Mouse (Mus musculus) urinary bladder, postnatal 36 days (tissue): ENCODE data around the gene Golga2.

ENCODE experiments used
- DNase-seq, 2 experiments: peaks; one replicate each; pipeline ENCODE4 v3.0.0; 2022; ENCODE audit warnings: low spot score in 2 of 2, mixed read lengths in 1 of 2

Golga2 gene

DNA sequence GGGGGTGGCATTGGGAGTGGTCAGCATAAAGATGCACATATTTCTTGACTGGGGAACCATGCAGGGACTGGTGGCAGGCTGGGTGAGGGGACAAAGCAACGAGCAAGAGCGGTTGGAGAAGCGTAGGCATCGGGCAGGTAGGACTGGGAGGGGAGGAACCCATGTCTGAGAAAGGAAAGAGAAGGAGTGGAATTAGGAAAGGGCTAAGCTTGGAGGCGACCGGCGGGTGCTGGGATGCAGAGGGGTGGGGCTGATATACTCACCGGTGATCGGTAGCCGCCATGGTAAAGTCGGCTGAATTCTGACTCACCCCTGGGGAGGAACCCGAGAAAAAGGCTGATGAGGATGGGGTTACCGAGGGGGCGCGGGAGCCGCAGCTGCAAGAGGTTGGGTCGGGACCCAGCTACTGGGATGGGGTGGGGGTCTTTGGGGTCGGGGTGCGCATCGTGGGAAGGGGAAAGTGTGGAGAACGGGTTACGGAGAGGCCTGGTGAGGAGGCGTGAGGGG, at the start of gene Golga2:
Golga2 (plus strand) TSS at position 51 of the 507 bp plus-strand sequence.
- no peak for DNase-seq

DNA sequence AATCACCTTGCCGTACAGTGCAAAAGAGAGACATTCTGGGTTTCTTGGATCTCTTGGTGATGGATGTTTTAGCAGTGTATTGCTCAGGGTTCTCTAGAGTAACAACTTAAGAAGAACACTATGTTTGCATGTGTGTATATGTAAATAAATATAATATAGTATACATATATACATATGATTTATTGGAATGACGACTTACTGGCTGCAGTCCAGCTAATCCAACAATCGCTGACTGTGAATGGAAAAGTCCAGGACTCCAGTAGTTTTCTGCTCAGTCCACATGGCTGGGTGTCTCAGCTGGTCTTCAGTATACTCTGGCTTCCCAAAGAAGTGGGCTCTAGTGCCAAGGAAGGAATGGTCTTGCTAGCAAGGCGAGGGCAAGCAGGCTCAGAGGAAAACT, 49.6 kb upstream of the Golga2 start:
- DNase-seq = no peak

DNA sequence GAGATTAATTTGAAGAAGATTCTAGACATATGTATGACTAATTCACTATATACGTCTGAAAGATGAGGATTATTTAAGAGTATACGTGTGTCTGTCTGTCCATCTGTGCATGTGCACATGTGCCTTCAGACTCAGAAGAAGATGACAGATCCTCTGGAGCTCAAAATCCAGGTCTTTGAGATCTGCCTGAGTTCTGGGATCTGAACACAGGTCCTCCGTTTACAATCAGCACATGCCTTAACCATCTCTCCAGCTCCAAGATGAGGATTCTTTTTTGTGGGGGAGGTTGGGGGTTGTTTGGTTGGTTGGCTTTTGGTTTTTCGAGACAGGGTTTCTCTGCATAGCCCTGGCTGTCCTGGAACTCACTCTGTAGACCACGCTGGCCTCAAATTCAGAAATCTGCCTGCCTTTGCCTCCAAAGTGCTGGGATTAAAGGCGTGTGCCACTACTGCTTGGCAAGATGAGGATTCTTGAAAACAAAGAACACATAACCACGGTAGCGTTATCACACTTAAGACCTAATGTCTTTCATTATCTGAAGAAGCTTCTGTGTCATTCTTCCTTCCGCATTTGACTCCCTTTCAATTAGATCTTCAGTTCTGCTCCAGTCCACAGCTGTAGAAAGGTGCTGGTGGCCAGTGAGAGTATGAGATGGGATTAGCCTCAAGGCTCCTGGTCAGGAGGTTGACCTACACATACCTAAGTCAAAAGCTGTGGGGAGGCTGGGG, 48.3 kb upstream of the Golga2 start:
- no peak for DNase-seq

DNA sequence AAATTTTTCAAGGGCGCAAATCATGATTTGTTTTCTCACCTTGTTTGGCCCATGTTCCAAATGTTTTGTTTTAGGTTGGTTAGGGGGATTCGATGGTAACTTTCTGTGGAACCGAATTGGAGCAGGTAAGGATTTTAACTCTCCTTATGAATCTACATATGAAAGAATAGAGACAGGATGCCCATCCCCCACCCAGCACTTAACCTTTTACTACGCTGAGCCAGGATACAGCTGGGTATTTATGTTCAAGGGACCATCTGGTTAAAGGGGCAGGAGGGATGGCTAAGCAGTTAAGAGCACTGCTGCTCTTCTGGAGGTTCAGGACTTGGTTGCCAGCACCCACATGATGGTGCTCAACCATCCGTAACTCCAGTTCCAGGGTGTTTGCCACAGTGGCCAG, 46.6 kb upstream of the Golga2 start:
- DNase-seq = no peak

DNA sequence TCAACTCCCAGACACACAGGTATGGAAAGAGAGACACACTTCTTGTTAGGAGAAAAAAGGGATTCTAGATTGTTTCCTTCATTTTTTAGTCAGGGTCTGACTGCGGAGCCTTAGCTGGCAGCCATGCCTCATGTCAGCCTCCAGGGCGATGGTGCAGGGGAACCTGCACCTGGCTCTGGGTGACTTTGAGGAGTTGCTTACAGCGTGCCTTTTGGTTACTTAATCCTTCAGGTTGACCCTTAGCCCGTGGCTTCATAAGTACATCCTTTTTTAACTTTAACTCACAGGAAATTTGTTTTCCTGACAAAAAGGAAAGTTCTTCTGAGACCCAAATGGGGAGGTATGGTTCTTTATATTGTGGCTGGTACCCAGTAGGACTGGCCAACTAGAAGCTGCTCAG, 44.2 kb upstream of the Golga2 start:
- no peak for DNase-seq

DNA sequence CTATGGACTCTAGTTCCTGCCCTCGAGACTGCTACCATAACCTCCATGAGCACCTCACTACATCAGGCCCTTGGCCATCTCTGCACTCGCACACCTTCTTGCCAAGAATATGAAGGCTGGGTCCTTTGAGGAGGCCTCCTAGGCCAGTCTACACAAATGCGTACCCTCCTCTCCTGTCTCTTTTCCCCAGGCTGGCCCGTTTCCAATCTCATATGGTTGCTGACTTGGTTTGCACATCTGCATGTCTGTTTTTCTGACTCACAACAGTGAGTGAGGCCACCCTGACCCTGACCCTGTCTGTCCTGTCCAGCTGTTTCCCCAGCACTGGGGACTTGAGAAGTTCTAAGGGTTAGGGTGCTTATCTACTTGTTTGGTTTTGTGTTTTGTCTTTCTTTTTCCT, 40.4 kb upstream of the Golga2 start:
- DNase-seq = no peak

DNA sequence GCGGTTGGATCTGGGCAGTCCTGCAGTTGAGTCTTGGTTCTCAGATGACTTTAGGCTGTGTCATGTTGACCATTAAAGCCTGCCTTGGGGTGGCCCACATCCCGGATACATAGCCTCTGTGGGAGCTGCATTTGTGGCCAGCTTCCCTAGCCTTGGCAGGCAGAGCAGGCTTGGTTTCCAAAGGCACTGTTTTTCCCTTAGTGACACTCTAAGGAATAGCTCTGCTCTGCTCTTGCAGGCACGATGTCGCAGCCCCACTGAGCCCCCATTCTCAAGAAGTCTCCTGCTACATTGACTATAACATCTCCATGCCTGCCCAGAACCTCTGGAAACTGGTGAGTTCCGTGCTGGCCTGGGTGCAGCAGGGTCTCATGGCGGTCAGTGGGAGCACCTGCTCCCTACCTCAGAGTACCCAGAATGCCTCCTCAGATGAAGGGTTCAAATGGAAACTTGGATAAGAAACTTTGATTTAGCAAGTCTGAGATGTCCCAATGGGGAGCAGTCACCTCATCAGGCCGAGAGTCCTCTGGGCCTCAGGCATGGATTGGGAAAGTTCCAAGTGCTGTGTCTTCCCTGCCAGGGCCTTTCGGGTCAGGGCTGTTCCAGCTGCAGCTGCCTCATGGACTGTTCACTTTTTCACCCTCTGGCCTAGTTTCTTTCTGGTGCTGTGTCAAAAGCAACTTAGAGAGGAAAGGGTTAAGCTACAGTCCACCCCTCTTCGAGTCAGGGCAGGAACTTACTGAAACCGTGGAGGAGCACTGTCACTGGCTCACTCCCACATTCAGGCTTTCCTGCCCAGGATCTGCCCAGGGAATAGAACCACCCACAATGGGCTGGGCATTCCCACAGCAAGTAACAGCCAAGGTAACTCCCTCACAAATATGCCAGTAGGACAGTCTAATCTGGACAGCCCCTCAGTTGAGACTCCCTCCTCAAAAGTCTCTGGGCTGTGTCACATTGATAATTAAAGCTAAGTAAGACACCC, 38.5 kb upstream of the Golga2 start:
- DNase-seq = peak in 1 of 2 experiments; percentile 56

DNA sequence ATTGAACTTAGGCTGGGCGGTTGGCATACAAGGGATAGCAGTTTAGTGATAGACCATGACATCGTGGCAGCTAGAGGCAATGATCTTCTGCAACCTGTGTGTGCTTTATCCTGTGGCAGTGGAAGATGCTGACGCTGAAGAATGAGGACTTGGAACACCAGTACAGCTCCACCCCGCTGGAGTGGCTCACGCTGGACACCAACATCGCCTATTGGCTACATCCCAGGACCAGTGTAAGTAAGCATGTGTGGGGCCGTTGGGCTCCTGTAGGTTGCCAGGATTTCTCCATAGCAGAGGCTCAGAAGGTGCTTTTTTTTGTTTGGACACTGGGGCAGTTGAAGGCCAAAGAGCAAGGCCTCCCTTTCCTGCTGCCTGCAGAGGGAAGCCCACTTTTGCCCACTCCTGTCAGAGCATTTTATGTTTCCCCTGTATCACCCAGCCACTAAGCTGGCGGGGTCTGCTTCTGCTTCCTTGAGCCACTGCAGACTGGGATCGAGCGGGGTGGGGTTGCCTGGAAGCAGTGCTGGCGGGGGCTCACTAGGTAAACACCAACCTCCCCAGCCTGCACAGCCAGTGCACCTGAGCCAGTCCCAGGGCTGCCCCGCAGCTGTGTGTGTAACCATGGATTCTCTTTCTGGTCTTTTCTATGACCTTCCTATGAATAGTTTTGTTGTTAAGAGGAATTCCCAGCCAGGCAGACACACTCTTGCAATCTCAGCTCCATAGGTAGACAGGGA, 35.2 kb upstream of the Golga2 start:
- peak in 1 of 2 experiments; percentile 67 for DNase-seq

DNA sequence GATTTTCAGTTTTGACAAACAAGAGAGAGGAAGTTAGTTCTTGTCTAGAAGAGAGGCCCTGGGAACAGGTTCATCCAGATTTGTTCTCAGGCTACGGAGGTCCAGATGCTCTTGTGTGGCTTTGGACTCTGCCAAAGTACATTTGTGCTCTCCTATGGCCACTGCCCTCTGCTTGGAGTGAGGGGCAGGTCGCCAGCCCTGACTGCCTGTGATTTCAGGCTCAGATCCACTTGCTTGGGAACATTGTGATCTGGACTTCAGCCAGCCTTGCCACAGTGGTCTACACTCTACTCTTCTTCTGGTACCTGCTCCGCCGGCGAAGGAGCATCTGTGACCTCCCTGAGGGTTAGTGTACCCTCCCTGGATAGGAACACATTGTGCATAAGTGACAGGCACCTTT, 34.5 kb upstream of the Golga2 start:
- no peak for DNase-seq

DNA sequence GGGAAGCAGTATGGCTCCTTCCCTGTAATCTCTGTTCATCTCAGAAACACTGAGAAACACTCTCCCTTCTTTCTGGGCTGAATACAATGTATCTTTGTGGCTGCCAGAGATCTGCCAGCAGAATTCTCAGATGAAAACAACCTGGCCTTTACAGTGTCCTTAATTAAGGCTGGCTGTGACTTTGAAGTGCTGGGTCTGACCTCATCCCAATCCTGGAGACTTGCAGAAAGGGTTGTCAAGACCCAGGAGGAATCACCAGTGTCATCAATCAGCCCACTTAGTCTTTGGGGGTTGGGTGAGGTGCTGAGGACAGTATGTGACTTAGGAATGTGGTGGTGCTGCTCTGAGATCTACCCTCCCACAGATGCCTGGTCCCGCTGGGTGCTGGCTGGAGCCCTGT, 33.8 kb upstream of the Golga2 start:
- DNase-seq = no peak

DNA sequence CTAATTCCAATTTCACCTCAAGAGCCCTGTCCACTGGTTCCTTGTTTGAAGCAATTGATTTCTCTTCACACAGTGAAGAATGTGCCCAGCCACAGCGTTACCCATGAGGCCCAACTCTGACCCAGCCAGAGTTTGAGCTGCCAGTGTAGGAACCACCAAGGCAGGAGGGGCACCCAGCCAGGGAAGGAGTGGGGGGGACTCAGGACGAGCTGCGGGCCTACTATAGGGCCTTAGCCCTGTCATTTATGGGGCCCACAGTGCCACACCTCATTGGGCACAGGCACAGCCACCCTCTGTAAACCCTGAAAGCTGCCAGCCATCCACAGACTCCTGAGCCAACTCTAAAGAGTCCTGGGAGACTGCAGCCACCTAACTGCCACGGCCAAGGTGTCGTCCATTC, 32.6 kb upstream of the Golga2 start:
- DNase-seq = no peak

DNA sequence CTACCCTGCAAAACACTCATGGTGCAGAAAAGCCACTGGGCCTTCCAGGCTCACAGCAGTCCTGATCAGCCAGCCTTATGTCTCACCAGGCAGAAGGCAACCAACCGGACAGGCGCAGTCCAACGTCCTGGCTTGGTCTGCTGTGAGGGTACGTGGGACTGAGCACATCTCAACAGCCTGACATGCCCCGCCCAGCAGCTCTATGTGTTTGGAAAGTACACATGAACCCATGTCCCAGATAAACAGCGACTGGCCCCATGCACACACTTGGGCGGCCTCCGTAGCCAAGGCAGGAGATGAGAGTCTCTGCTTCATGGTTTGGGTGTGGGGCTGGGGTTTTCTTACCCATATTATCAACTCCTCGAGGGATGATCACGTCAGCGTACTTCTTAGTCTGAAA, 30.9 kb upstream of the Golga2 start:
- peak in 1 of 2 experiments; percentile 42 for DNase-seq

DNA sequence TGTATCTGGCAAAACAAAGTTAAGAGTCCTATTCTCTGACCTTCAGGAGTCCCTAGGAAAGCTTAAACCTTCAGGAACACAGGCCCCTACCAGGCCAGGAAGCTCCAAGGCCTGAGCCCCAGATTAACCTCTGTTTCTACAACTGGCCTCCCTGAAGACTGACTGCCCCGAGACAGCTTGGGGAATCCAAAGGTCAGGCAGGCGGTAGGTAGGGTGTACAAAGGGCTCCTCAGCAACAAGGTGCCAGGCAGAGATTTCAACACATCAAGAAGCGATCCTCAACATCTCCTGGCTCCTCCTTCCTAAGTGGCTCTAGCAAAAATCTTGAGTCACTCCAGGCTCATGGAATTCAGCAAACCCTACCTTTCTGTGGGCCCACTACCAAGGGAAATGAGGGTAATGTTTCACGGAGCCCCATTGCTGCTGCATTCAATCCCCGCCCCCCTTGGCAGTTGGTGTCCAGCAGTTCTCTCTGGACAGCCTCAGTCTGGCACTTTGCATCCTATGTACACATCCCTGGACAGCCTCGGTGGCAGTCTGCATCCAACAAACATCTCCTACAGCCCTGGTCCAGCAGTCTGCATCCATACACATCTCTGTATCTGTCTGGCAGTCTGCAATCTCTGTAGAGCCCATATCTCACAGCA, 28.2 kb upstream of the Golga2 start:
- no peak for DNase-seq

DNA sequence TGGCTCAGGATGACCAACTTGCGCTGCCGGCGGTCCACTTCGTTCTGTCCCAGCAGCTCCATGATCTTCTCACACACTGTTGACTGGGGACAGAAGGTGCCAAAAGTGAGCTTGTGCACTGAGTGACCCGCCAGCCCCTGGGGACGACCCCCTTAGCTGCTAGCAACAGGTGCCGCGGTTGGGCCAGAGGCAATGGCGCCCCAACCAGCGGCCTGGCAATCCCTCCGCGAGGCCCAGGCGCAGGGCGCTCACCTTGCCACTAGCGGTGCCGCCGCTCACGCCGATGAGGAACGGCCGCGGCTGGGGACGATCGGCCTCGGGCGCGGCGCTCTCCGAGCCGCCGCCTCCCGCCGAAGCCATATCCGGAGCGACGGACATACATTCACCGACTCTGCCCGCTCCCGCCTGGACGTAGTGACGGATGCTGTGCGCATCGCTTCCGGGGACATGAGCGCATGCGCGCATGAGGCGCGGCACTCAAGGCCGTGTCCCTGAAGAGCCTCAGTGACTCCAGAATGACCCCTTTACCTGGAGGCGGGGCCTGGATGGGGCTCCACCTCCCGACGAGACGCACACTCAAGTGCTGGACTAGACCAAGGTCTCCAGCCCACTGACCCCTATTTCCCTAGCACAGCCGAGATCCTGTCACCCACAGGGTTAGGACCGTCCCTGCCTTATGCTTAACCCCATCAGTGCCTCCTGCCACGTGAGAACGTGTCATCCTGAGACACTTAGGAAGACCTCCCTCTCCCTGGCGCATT, 27.3 kb upstream of the Golga2 start, which contains the start of gene Uck1:
Uck1 (minus strand) TSS at position 503 of the 761 bp plus-strand sequence.
- peak; percentile 82 to 90 for DNase-seq

DNA sequence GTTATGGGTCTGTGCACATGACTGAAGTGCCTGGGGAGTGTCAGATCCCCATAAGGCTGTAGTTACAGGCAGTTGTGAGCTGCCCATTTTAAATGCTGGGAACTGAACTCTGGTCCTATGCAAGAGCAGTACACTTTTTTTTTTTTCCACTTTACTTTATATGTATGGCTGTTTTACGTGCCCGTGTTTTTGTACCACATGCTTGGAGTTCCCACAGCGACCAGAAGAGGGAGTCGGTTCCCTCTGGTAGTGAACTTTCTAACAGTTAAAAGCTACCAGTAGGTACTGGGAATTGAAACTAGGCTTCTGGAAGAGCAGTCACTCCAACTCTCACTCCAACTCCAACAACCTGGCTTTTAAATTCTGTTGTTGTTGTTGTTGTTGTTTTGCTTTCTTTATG, 26.5 kb upstream of the Golga2 start:
- no peak for DNase-seq

DNA sequence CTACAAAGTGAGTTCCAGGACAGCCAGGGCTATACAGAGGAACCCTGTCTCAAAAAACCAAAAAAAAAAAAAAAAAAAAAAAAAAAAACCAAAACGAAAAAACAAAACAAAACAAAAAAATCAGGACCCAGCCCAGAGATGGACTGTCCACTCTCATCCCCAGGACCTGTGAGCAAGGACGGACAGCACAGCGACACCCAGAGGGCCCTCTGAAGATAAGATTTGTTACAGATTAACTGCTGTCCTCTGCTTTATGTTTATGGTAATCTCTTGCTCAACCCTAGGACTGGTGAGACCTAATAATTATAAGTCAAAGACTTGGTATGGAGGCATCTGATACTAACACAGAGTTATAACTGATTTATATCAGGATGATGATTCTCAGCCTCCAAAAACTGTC, 11.4 kb upstream of the Golga2 start:
- no peak for DNase-seq

DNA sequence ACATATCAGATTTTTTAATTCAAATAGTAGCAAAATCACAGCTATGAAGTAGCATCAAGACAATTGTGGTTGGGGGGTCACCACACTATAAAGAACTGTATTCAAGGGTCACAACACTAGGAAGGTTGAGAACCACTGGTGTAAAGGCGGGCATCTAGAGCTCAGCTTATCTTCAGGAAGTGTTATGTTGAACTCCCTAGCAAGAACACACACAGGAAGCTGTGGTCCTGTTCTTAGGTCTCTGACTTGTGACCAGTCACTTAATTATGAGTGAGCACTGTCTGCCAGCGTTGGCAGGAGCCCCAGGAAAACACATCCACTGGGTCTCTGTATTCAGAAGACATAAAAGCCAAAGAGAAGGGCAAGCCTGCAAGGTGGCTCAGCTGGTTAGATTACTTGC, 4.9 kb upstream of the Golga2 start:
- no peak for DNase-seq

DNA sequence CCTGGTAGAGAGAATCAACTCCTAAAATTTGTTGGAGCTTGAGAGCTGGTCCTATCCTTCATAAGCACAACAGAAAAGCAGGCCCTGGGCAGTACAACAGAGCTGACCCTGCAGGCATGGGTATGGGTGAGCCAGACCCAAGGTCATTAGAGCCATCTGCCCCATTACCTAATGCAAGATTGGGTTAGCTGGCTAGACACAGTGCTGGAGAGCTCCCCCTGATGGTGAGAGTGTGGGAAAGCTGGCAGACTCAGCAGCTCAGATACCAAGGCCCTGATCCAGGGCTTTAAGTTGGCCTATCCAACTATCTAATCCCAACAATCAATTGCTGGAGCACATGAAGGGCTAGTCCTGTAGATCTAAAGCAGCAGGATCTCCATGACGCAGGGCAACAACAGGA, 4.5 kb upstream of the Golga2 start:
- DNase-seq = peak; percentile 28 to 40

DNA sequence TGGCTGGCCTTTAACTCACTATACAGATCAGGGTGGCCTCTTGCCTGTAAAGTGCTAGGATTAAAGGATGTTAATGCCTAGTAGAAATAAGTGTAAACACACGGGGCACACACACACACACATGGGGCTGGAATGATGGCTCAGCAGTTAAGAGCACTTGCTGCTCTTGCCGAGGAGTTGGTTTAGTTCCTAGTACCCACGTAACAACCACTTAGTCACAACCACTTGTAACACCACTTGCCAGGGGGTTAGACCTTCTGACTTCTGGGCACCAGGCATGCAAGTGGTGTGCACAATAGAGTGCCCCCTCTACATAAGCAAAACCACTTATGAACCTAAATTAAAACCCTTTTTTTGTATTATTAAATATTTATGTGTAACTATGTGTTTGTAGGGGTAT, 3.2 kb upstream of the Golga2 start:
- no peak for DNase-seq

DNA sequence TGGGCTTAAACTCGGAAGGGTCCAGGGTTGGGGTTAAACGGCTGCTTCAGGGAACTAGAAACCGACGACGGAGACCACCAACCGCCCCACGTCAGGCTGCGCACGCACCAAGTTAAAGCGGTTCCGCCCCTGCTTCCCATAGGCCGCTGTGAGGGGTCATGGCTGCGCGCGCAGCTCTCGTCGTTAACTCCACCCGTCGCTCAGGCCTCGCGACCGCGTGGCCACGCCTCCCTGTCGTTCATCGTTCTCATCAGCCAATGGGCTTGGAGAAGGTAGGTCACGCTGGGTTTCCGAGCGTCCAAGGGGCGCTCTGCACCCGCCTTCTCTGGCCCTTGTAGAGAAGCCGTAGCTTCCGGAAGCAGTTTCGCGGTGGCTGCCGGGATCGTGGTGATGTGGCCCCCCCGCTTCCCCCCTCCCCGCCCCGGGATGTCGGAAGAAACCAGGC, 761 bp downstream of the Golga2 start, which contains the start of gene Swi5:
Swi5 (minus strand) TSS at position 153 of the 445 bp plus-strand sequence.
- peak; percentile 91 to 98 for DNase-seq
